Mouse (Mus musculus): ENCODE measurements around the gene Snrpf. TPM values are rescaled to one million over a fixed set of nuclear protein-coding genes. Genes with fewer than 3 reads are reported as not detected.
A peak's percentile ranks its signal among the peaks of the same experiment; 100 is the strongest.
"Not testable (repeated sequence)": the region's sequence is repeated elsewhere in the genome, so short reads cannot be mapped to it uniquely, and the experiment has no call there.

Gene Snrpf
- polyA plus RNA-seq, 1 experiment from 2014 or later: 69.8 TPM

GRCm38 (mm10) chr10:93567841-93568566 lies 21.5 kb downstream of the Snrpf start:
- Histone ChIP-seq H3K4me3 (ENCODE audit: low read depth, low read length) (no peak overlapping the region), H3K9ac (replicated peaks; ENCODE audit: low read depth, low read length) (no peak overlapping the region), H3K4me1 (ENCODE audit: control insufficient read depth, insufficient read depth, low read length) (no peaks in the 10 kb centered on the region), H3K27ac (ENCODE audit: low read depth, low read length) (no peak overlapping the region), H3K27me3 (ENCODE audit: control insufficient read depth, insufficient read depth, low read length) (no peaks in the 10 kb centered on the region), H3K9me3 (ENCODE audit: control insufficient read depth, low read length) (no peaks in the 10 kb centered on the region), H3K36me3 (ENCODE audit: control insufficient read depth, insufficient read depth, low read length) (no peaks in the 10 kb centered on the region), H3K4me2 (ENCODE audit: low read depth, low read length) (no peak overlapping the region)
- 92% methylated on average over 11 of the region's 11 CpGs for WGBS
- ATAC-seq (ENCODE audit: low read depth): no peak

- no peak overlapping the region for H3K27ac ChIP-seq (ENCODE audit: low read depth, low read length)
- no peak overlapping the region for H3K4me3 ChIP-seq (ENCODE audit: low read depth, low read length)
- no peaks in the 10 kb centered on the region for H3K4me1 ChIP-seq (ENCODE audit: control insufficient read depth, insufficient read depth, low read length)
- H3K9me3 ChIP-seq (ENCODE audit: control insufficient read depth, low read length): no peaks in the 10 kb centered on the region
- H3K9ac ChIP-seq (replicated peaks; ENCODE audit: low read depth, low read length): no peak overlapping the region
- no peaks in the 10 kb centered on the region for H3K36me3 ChIP-seq (ENCODE audit: control insufficient read depth, insufficient read depth, low read length)
- no peaks in the 10 kb centered on the region for H3K27me3 ChIP-seq (ENCODE audit: control insufficient read depth, insufficient read depth, low read length)
- WGBS: 87% methylated on average over 10 of the region's 10 CpGs
- ATAC-seq (ENCODE audit: low read depth): no peak
- no peak overlapping the region for H3K4me2 ChIP-seq (ENCODE audit: low read depth, low read length)
Measured at GRCm38 (mm10) chr10:93567066-93567465, 22.4 kb downstream of the Snrpf start.

GRCm38 (mm10) chr10:93564518-93565090 lies 24.9 kb downstream of the Snrpf start:
- H3K4me2 ChIP-seq (ENCODE audit: low read depth, low read length): no peak overlapping the region
- no peaks in the 10 kb centered on the region for H3K9me3 ChIP-seq (ENCODE audit: control insufficient read depth, low read length)
- H3K4me1 ChIP-seq (ENCODE audit: control insufficient read depth, insufficient read depth, low read length): no peaks in the 10 kb centered on the region
- H3K27ac ChIP-seq (ENCODE audit: low read depth, low read length): no peak overlapping the region
- no peaks in the 10 kb centered on the region for H3K27me3 ChIP-seq (ENCODE audit: control insufficient read depth, insufficient read depth, low read length)
- ATAC-seq (ENCODE audit: low read depth): no peak
- no peaks in the 10 kb centered on the region for H3K36me3 ChIP-seq (ENCODE audit: control insufficient read depth, insufficient read depth, low read length)
- no peak overlapping the region for H3K4me3 ChIP-seq (ENCODE audit: low read depth, low read length)
- no peak overlapping the region for H3K9ac ChIP-seq (replicated peaks; ENCODE audit: low read depth, low read length)
- WGBS: 89% methylated on average over 14 of the region's 14 CpGs

- no peak for ATAC-seq (ENCODE audit: low read depth)
- Histone ChIP-seq H3K27me3 (ENCODE audit: control insufficient read depth, insufficient read depth, low read length) (no peaks in the 10 kb centered on the region), H3K27ac (ENCODE audit: low read depth, low read length) (no peak overlapping the region), H3K9ac (replicated peaks; ENCODE audit: low read depth, low read length) (no peak overlapping the region), H3K4me3 (ENCODE audit: low read depth, low read length) (no peak overlapping the region), H3K9me3 (ENCODE audit: control insufficient read depth, low read length) (no peaks in the 10 kb centered on the region), H3K36me3 (ENCODE audit: control insufficient read depth, insufficient read depth, low read length) (no peaks in the 10 kb centered on the region), H3K4me1 (ENCODE audit: control insufficient read depth, insufficient read depth, low read length) (no peaks in the 10 kb centered on the region), H3K4me2 (ENCODE audit: low read depth, low read length) (no peak overlapping the region)
- WGBS: 51% methylated on average over 9 of the region's 9 CpGs
Measured at GRCm38 (mm10) chr10:93559786-93560185, 29.7 kb downstream of the Snrpf start.

GRCm38 (mm10) chr10:93557971-93558370 lies 31.5 kb downstream of the Snrpf start:
- not testable (repeated sequence) for H3K9me3 ChIP-seq (ENCODE audit: control insufficient read depth, low read length); ATAC-seq (ENCODE audit: low read depth); H3K27ac ChIP-seq (ENCODE audit: low read depth, low read length); H3K4me2 ChIP-seq (ENCODE audit: low read depth, low read length); H3K27me3 ChIP-seq (ENCODE audit: control insufficient read depth, insufficient read depth, low read length); H3K36me3 ChIP-seq (ENCODE audit: control insufficient read depth, insufficient read depth, low read length); H3K4me3 ChIP-seq (ENCODE audit: low read depth, low read length); H3K9ac ChIP-seq (replicated peaks; ENCODE audit: low read depth, low read length); H3K4me1 ChIP-seq (ENCODE audit: control insufficient read depth, insufficient read depth, low read length)
- 66% methylated on average over 2 of the region's 2 CpGs for WGBS

- ATAC-seq (ENCODE audit: low read depth): no peak
- 85% methylated on average over 8 of the region's 8 CpGs for WGBS
- H3K9ac ChIP-seq (replicated peaks; ENCODE audit: low read depth, low read length): no peak overlapping the region
Measured at GRCm38 (mm10) chr10:93552596-93552995, 36.9 kb downstream of the Snrpf start.

GRCm38 (mm10) chr10:93549821-93550220 lies 39.7 kb downstream of the Snrpf start:
- H3K9me3 ChIP-seq (ENCODE audit: control insufficient read depth, low read length): no peaks in the 10 kb centered on the region
- ATAC-seq (ENCODE audit: low read depth): no peak
- no peak overlapping the region for H3K4me3 ChIP-seq (ENCODE audit: low read depth, low read length)
- no peaks in the 10 kb centered on the region for H3K27me3 ChIP-seq (ENCODE audit: control insufficient read depth, insufficient read depth, low read length)
- H3K4me2 ChIP-seq (ENCODE audit: low read depth, low read length): no peak overlapping the region
- H3K9ac ChIP-seq (replicated peaks; ENCODE audit: low read depth, low read length): no peak overlapping the region
- no peaks in the 10 kb centered on the region for H3K36me3 ChIP-seq (ENCODE audit: control insufficient read depth, insufficient read depth, low read length)
- WGBS: 90% methylated on average over 10 of the region's 10 CpGs
- H3K4me1 ChIP-seq (ENCODE audit: control insufficient read depth, insufficient read depth, low read length): no peaks in the 10 kb centered on the region
- no peak overlapping the region for H3K27ac ChIP-seq (ENCODE audit: low read depth, low read length)

More at GRCm38 (mm10) chr10:93552596-93552995, 36.9 kb downstream of the Snrpf start:
- Histone ChIP-seq H3K36me3 (ENCODE audit: control insufficient read depth, insufficient read depth, low read length) (no peaks in the 10 kb centered on the region), H3K4me1 (ENCODE audit: control insufficient read depth, insufficient read depth, low read length) (no peaks in the 10 kb centered on the region), H3K4me3 (ENCODE audit: low read depth, low read length) (no peak overlapping the region), H3K27ac (ENCODE audit: low read depth, low read length) (no peak overlapping the region), H3K4me2 (ENCODE audit: low read depth, low read length) (no peak overlapping the region), H3K27me3 (ENCODE audit: control insufficient read depth, insufficient read depth, low read length) (no peaks in the 10 kb centered on the region), H3K9me3 (ENCODE audit: control insufficient read depth, low read length) (no peaks in the 10 kb centered on the region)

- H3K4me1 ChIP-seq (ENCODE audit: control insufficient read depth, insufficient read depth, low read length): no peaks in the 10 kb centered on the region
- no peaks in the 10 kb centered on the region for H3K27me3 ChIP-seq (ENCODE audit: control insufficient read depth, insufficient read depth, low read length)
- no peak overlapping the region for H3K9ac ChIP-seq (replicated peaks; ENCODE audit: low read depth, low read length)
- no peak overlapping the region for H3K4me3 ChIP-seq (ENCODE audit: low read depth, low read length)
- H3K27ac ChIP-seq (ENCODE audit: low read depth, low read length): no peak overlapping the region
- peak; percentile 83; the same call in 1 of the 2 replicates for ATAC-seq (ENCODE audit: low read depth)
- H3K4me2 ChIP-seq (ENCODE audit: low read depth, low read length): no peak overlapping the region
- no peaks in the 10 kb centered on the region for H3K9me3 ChIP-seq (ENCODE audit: control insufficient read depth, low read length)
- H3K36me3 ChIP-seq (ENCODE audit: control insufficient read depth, insufficient read depth, low read length): no peaks in the 10 kb centered on the region
- WGBS: 14% methylated on average over 7 of the region's 7 CpGs
Measured at GRCm38 (mm10) chr10:93548991-93549390, 40.5 kb downstream of the Snrpf start.

- no peak overlapping the region for H3K9ac ChIP-seq (replicated peaks; ENCODE audit: low read depth, low read length)
- WGBS: 91% methylated on average over 4 of the region's 4 CpGs
- H3K36me3 ChIP-seq (ENCODE audit: control insufficient read depth, insufficient read depth, low read length): no peaks in the 10 kb centered on the region
- no peak overlapping the region for H3K4me3 ChIP-seq (ENCODE audit: low read depth, low read length)
- H3K27ac ChIP-seq (ENCODE audit: low read depth, low read length): no peak overlapping the region
- no peaks in the 10 kb centered on the region for H3K4me1 ChIP-seq (ENCODE audit: control insufficient read depth, insufficient read depth, low read length)
- H3K9me3 ChIP-seq (ENCODE audit: control insufficient read depth, low read length): no peaks in the 10 kb centered on the region
- ATAC-seq (ENCODE audit: low read depth): no peak
- no peak overlapping the region for H3K4me2 ChIP-seq (ENCODE audit: low read depth, low read length)
- no peaks in the 10 kb centered on the region for H3K27me3 ChIP-seq (ENCODE audit: control insufficient read depth, insufficient read depth, low read length)
Measured at GRCm38 (mm10) chr10:93547741-93548270, 41.7 kb downstream of the Snrpf start.
